Mouse (Mus musculus): ENCODE data around the gene Wnt9b. TPM values are rescaled to one million over a fixed set of nuclear protein-coding genes. Genes with fewer than 3 reads are reported as not detected.

The Wnt9b gene
- total RNA-seq, 2 experiments from 2014 or later = 0.06 TPM; not detected in 1

GRCm38 (mm10) chr11:103688980-103689378 lies 60.6 kb downstream of the Wnt9b start:
- no peak for DNase-seq (ENCODE audit: low spot score in 2 of 2)
- intact Hi-C loops (cut with DNase I) = no loop called here

DNA sequence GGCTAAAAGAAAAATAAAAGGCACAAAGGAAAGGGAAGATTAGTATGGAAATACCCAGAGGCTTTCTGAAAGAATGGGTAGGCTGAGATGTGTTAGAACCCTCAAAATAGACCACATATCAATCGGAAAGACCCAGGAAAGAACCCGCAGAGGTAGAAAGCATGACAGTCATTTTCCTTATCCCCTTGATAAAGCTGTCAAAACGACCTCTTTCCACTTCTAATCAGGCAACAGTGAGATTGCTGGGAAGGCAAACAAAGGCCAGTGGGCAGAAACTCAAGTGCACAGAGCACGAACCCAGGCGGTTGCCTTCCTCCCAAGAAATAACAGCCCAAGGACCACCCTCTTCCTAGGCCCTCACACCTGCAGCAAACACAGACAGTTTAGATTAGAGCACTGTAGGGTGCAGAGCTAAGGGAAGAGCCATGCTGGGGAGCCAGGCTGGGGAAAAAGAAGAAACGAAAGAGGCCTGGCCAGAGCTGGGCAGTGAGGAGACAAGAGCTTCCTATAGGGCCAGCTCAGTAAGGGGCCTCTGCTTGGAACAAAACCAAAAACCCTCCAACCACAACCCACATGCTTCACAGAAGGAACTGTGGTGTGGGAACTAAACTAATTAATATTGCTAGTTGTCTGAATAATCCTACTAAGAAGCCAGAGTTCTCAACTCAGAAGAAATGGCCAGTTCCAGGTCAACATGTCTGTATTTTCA lies 61.2 kb downstream of the Wnt9b start:
- no peak for DNase-seq (ENCODE audit: low spot score in 2 of 2)
- intact Hi-C loops (cut with DNase I) = no loop called here

- DNase-seq (ENCODE audit: low spot score in 2 of 2) = no peak
Observed at GRCm38 (mm10) chr11:103686706-103687105, 62.9 kb downstream of the Wnt9b start.

DNA sequence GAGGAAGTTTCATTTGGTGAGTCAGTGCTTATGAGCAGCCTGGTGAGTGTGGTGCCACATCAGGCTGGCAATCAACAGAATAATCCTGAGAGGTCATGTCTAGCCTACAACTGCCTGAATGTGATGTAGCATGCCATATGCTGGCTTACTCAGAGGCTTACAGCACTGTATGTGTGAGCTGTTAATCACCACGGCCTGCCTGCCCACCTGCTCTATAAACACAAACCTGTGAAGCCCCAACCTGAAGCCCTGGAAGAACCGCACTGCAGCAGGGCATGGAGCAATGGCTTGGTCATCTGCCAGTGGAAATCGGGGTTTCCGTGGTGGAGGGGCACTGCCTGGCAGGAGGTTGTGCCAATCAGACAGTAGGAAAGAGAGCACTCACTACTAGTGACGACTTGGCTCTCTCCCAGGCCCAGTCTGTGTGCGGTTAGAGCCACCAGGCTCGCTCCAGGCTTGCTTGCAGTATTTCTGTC lies 64.3 kb downstream of the Wnt9b start:
- intact Hi-C loops (cut with DNase I) = no loop called here
- peak; percentile 49 to 61 for DNase-seq (ENCODE audit: low spot score in 2 of 2)

More at GRCm38 (mm10) chr11:103686706-103687105, 62.9 kb downstream of the Wnt9b start:
- intact Hi-C loops (cut with DNase I) = no loop called here

- DNase-seq (ENCODE audit: low spot score in 2 of 2) = no peak
- intact Hi-C loops (cut with DNase I) = no loop called here
Observed at GRCm38 (mm10) chr11:103683667-103684334, 65.8 kb downstream of the Wnt9b start.

Other genes with a start within 250 kb of the Wnt9b start
- not detected for gene Lrrc37a, start 245.2 kb downstream of the Wnt9b start, total RNA-seq (2021)
- under 1 TPM in 1 of 2 experiments, not detected in 1; 0.04 TPM for gene Gm884, start 128.7 kb downstream of the Wnt9b start, total RNA-seq (2021)
- not detected for gene Lyzl6, start 110.9 kb downstream of the Wnt9b start, total RNA-seq (2021)
- 100 to 1,000 TPM; 114 to 120 TPM for gene Rprml, start 100.3 kb downstream of the Wnt9b start, total RNA-seq (2021)
- gene Gosr2, start 51.9 kb downstream of the Wnt9b start, total RNA-seq (2021) = 10 to 100 TPM; 70.9 to 77.0 TPM
- gene Wnt3, start 24.3 kb upstream of the Wnt9b start, total RNA-seq (2021) = under 1 TPM; 0.82 to 0.83 TPM
- 100 to 1,000 TPM; 815 to 848 TPM for gene Nsf, start 204.2 kb upstream of the Wnt9b start, total RNA-seq (2021)
- 10 to 100 TPM; 59.2 to 59.6 TPM for gene Arf2, start 216.9 kb upstream of the Wnt9b start, total RNA-seq (2021)

All from left cerebral cortex, postnatal 14 days (tissue).